Mouse (Mus musculus) pancreas, adult 10 weeks (tissue): Measurements from ENCODE around the gene Ntrk2. TPM values are rescaled to one million over a fixed set of nuclear protein-coding genes. Genes with fewer than 3 reads are reported as not detected.

Experiments
- polyA plus RNA-seq: library from polyadenylated mRNA; stranded (reverse); fragments of 350-450 nt; fragmentation: Illumina TruSeq; extraction: RNeasy Lipid Tissue Mini Kit (QIAGEN cat#74804); gene quantifications from one replicate; pipeline ENCODE4 v1.2.3, GENCODE M21; 2015; ENCODE audit warnings: low read depth, low replicate concordance; ENCODE audit not compliant: insufficient read depth

Gene Ntrk2
- polyA plus RNA-seq: 4.4 TPM

GRCm38 (mm10) chr13:58806397-58806892 is at the start of gene Ntrk2:
Gene Ntrk2, plus strand, starts transcription at chr13:58806569.

Other genes with a start within 250 kb of the Ntrk2 start
- gene Slc28a3, start 195.7 kb upstream of the Ntrk2 start, polyA plus RNA-seq: 3.8 TPM